Mouse (Mus musculus) adrenal gland, postnatal 36 days (tissue): ENCODE results near the gene Olfr1093. TPM values are rescaled to one million over a fixed set of nuclear protein-coding genes. Genes with fewer than 3 reads are reported as not detected.

ENCODE experiments used
- DNase-seq, 2 experiments: peaks; one replicate each; pipeline ENCODE4 v3.0.0; 2021; ENCODE audit warnings: mixed read lengths in 1 of 2
- long read RNA-seq, 2 experiments: library from polyadenylated mRNA; stranded (forward); transcript quantifications; one replicate each; pipeline ENCODE4 v2.0.0; 2021; ENCODE audit warnings: borderline sequencing depth in 2 of 2
- total RNA-seq, 2 experiments: library from RNA; stranded (reverse); gene quantifications; 2 replicates each; pipeline ENCODE4 v1.2.3; 2021

The Olfr1093 gene
- not detected for total RNA-seq
- long read RNA-seq, experiment 1: 0 reads
- long read RNA-seq, experiment 2: 0 reads

DNA sequence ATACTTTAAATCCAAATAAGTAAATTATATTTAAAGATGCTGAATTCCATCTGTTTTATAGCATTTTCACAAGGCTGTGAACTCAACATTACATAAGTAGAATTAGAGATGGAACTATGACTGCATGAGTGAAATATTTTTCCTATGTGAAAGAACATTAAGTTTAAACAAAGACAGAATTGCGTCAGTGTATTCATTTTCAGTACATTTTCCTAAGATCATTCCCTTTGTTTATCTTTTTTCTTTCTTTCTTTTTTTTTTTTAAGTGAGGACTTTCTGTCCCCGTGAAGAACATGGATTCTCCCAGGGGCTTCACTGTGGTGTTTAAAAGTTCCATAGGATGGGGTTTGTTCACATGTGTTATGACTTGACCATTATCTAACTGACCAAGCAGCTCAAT, at the start of gene Olfr1093:
Olfr1093 (plus strand) TSS at position 301 of the 400 bp plus-strand sequence.
- DNase-seq: no peak

DNA sequence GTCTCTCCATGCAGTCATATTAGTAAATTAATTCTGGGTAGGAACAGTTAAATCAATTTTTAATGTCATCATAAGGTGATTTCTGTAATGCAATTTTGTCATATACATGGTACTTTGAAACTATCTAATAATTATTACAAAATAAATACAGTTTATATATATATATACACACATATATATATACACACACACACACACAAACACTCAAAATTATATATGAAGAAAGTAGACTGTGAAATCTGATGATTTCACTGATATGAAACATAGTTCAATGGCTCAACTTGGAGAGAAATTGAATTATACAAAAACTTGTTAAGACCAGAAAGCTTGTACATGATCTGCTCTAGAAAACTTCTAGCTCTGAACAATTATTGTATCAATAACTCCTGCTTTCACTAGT, 48.7 kb upstream of the Olfr1093 start, which contains the start of gene Olfr1089:
Olfr1089 (minus strand) TSS at position 101 of the 400 bp plus-strand sequence.
- no peak for DNase-seq

DNA sequence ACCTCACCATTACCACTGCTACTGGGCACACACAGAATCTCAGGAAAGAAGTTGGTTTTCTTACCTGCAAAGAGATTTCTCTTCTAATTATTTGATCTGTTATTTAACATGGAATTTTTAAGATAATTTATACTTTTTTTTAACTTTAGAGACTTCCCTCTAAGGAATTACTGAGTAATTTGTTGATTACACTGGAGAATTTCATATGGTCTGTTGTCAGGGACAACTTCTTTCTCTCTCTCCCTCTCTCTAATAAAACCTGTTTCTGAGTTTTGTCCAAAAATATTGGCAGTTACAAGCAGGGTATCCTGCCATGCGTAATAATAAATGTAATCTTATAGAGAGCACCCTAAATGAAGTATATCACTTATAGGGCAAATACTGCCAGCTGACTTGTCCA, 23.4 kb upstream of the Olfr1093 start, which contains the start of gene Olfr1090:
Olfr1090 (minus strand) TSS at position 101 of the 400 bp plus-strand sequence.
- DNase-seq: no peak

DNA sequence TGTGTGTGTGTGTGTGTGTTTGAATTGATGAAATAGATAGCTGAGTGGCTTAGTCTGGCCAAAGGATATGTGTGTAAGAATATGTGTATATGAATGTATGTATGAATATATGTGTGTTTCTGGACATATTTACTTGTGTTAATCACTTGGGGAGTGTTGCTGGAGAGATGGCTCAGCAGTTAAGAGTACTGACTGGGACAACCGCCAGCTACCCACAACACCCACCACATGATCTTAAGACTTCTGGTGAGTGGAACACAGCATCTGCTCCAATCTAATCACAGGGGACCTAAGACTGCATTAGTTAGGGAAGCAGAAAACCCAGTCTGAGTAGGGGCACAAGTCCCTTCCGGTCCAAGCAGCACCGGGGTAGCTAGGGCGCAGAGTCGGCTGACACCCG, 21.2 kb upstream of the Olfr1093 start:
- DNase-seq: no peak

DNA sequence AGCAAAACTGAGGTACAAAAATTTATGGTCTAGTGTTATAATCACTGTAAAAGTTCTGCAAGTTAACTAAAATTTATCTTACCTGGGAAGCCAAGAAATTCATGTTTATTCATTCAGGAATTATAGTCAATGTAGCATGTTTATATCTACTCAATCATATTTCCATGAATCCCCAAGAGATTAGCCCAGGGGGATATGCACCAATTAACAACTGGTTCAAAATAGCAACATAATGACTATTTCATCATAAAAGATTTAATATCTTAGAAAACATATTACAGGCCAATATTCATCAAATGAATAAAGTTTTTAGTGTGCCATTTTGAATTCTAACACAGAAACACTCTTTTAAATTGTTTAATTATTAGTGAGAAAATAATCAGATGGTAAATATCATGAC, 27.6 kb downstream of the Olfr1093 start, which contains the start of gene Olfr141:
Olfr141 (minus strand) TSS at position 101 of the 400 bp plus-strand sequence.
- DNase-seq: no peak

DNA sequence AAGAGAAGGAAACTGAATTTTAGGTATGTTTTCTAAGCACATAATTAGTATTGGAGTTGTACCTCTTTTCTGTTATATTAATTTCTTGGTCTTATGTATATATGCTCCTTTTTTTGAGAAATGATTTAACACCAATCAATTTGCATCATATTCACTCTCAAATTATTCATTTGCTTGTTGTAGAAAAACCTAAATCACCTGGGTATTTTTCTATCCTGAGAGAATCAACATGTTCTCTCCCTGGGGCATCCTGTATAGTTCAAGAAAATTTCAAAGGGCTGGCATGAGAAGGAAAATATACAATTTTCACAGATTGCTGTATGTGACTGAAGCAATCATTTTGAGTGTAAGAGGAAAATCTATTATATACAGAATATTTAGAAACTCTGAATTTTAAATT, 42.1 kb downstream of the Olfr1093 start, which contains the start of gene Olfr1094:
Olfr1094 (plus strand) TSS at position 301 of the 400 bp plus-strand sequence.
- DNase-seq: no peak

Other genes with a start within 250 kb of the Olfr1093 start
- gene Olfr1079, start 240.0 kb upstream of the Olfr1093 start, total RNA-seq: not detected
- not detected for gene Olfr1080, start 224.2 kb upstream of the Olfr1093 start, total RNA-seq
- gene Olfr1082, start 183.5 kb upstream of the Olfr1093 start, total RNA-seq: not detected
- not detected for gene Olfr1084, start 142.8 kb upstream of the Olfr1093 start, total RNA-seq
- gene Olfr1085, start 120.5 kb upstream of the Olfr1093 start, total RNA-seq: not detected
- gene Olfr1086, start 102.4 kb upstream of the Olfr1093 start, total RNA-seq: not detected
- not detected for gene Olfr1087, start 84.1 kb upstream of the Olfr1093 start, total RNA-seq
- gene Olfr1089, start 48.8 kb upstream of the Olfr1093 start, total RNA-seq: not detected
- not detected for gene Olfr1090, start 23.5 kb upstream of the Olfr1093 start, total RNA-seq
- not detected for gene Olfr141, start 27.5 kb downstream of the Olfr1093 start, total RNA-seq
- gene Olfr1094, start 42.2 kb downstream of the Olfr1093 start, total RNA-seq: not detected
- not detected for gene Olfr1095, start 69.2 kb downstream of the Olfr1093 start, total RNA-seq
- not detected for gene Gm13723, start 92.3 kb downstream of the Olfr1093 start, total RNA-seq
- not detected for gene Olfr1097, start 109.7 kb downstream of the Olfr1093 start, total RNA-seq
- not detected for gene Olfr1098, start 142.1 kb downstream of the Olfr1093 start, total RNA-seq
- gene Olfr1099, start 178.2 kb downstream of the Olfr1093 start, total RNA-seq: not detected
- not detected for gene Olfr1100, start 197.5 kb downstream of the Olfr1093 start, total RNA-seq
- not detected for gene Olfr1101, start 208.7 kb downstream of the Olfr1093 start, total RNA-seq
- gene Olfr1102, start 215.9 kb downstream of the Olfr1093 start, total RNA-seq: not detected
- not detected for gene Olfr1104, start 244.6 kb downstream of the Olfr1093 start, total RNA-seq